Mouse (Mus musculus): ENCODE results near the gene Rps24.
"Not testable (repeated sequence)": the region's sequence is repeated elsewhere in the genome, so short reads cannot be mapped to it uniquely, and the experiment has no call there.

Gene Rps24

GRCm38 (mm10) chr14:24486773-24487227 is at the start of gene Rps24, which contains the start of gene Polr3a:
Gene Rps24 (plus strand): TSS chr14:24487125.
Gene Polr3a (minus strand): TSS chr14:24487058.
- DNase-seq (ENCODE audit: low read depth, low spot score) = peak; percentile 84

- DNase-seq (ENCODE audit: low read depth, low spot score) = not testable (repeated sequence)
Observed at GRCm38 (mm10) chr14:24443529-24443928, 43.4 kb upstream of the Rps24 start.

GRCm38 (mm10) chr14:24458191-24458590 is 28.7 kb upstream of the Rps24 start:
- no peak for DNase-seq (ENCODE audit: low read depth, low spot score)

- DNase-seq (ENCODE audit: low read depth, low spot score) = no peak
Observed at GRCm38 (mm10) chr14:24468806-24469205, 18.1 kb upstream of the Rps24 start.

- no peak for DNase-seq (ENCODE audit: low read depth, low spot score)
Observed at GRCm38 (mm10) chr14:24486241-24486767, 621 bp upstream of the Rps24 start.

DNA sequence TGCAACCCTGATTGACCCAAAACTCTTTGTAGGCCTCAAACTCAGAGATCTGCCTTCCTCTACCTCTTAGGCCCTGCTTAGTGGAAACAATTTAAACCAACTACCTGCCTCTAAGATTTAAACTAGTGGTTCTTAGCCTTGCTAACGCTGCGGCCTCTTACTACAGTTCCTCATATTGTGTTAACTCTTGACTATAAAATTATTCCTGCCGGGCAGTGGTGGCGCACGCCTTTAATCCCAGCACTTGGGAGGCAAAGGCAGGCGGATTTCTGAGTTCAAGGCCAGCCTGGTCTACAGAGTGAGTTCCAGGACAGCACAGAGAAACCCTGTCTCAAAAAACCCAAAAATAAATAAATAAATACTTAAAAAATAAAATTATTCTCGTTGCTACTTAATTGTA is 2.8 kb downstream of the Rps24 start:
- DNase-seq (ENCODE audit: low read depth, low spot score) = not testable (repeated sequence)

DNA sequence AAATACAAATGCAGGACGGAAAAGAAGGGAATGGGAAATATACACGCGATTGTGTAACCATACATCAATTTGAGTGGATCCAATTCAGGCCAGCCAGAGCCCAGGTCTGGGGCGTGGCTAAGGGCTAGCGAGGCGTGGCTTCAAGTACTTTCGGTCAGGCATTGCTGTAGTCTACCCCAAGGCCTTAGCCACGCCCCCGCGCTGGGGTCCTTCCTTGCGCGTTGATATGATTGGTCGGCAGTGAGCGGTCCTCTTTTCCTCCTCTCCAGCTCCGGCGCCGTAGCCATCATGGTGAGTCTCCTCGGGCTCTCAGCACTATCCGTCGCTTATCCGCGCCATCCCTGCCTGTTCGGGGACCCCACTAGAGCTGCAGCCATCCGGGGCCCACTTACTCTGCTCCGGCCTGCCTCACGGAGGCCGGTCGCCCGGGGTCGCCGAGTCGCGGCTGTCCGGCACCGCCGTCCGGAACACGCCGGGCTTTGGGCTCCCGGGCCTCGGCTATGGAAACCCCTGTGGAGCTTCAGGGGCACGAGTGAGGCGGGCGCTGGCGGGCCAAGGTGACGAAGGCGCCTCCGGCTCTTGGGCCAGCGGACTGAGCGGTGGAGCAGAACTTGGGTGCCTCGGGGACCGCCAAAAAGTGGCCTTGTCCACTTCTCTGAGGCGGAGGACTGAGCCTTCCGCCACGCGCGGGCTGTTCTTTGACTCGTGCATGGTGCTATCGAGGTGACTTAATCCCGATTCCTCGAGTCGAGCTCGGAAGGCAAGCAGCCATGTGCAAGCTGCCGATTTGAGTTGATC is 3.7 kb downstream of the Rps24 start:
- DNase-seq (ENCODE audit: low read depth, low spot score) = peak; percentile 92

GRCm38 (mm10) chr14:24491266-24491981 is 4.5 kb downstream of the Rps24 start:
- no peak for DNase-seq (ENCODE audit: low read depth, low spot score)

GRCm38 (mm10) chr14:24493256-24493655 is 6.3 kb downstream of the Rps24 start:
- DNase-seq (ENCODE audit: low read depth, low spot score) = no peak

DNA sequence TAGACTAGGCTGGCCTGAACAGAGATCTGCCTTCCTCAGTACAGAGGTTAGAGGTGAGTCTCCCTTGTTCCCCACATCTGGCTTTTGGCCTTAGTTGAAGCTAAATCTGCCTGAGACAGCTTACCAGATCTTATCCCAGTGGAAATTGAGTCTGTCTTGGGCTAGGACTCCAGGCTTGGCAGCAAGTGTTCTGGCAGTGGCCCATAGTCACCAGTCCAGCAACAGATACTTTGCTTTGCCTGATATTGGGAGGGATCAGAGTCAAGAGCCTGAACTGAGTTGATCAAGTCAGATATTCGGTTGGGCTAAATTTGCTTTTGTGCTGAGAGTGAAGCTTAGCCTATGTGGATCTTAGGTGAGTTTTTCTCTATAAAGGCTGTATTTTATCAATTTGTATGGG is 9.6 kb downstream of the Rps24 start:
- DNase-seq (ENCODE audit: low read depth, low spot score) = no peak

GRCm38 (mm10) chr14:24497443-24497842 is 10.5 kb downstream of the Rps24 start:
- DNase-seq (ENCODE audit: low read depth, low spot score) = no peak

DNA sequence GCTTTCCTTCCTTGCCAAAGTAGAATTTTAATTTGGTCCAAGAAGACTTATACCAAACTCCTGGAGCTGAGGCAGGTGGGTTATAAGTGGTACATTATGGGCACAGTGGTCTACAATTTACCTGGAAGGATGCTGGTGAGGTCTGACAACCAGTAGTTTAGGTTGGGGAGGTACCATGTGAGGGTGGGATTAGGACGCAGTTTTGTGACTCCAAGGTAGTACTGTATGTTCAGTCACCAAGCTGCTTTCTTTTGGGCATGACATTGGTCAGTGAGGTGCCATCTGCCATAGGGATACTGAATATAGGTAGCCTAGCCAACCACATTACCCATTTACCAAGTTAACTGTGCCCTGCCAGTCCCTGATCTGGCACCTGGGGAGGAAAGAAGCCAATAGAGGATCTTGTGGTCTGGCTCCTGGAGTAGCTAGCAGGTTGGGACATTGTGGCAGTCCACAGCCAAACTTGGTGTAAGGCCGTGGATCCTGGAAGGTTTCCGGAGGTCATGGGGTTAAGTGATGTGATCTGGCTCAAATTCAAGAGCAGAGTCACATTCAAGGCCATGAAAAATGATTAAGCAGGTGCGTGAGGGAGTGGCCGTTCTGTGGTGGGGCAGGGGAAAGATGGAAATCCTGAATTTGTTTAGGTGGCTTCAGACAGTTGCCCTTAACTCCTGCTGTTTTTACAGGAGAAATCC is 11.8 kb downstream of the Rps24 start:
- DNase-seq (ENCODE audit: low read depth, low spot score) = no peak

DNA sequence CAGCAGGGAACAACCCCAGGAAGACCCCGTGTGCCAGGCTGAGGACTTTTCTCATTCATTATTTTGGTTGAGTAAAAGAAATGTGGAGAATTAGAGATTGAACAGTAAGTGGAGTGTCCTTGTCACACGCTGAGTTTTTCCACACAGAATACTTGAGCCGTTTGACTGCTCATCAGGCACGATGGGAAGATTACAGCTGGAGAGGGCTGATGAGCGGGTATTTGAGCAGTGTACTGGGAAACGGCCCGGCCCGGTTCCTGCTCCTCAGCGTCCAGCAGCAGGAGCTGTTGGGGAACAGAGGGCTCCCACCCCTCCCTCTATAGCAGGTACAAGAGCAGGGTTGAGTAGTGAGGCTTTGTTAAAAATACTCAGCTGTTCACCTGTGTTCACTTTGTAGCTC is 12.6 kb downstream of the Rps24 start:
- no peak for DNase-seq (ENCODE audit: low read depth, low spot score)

DNA sequence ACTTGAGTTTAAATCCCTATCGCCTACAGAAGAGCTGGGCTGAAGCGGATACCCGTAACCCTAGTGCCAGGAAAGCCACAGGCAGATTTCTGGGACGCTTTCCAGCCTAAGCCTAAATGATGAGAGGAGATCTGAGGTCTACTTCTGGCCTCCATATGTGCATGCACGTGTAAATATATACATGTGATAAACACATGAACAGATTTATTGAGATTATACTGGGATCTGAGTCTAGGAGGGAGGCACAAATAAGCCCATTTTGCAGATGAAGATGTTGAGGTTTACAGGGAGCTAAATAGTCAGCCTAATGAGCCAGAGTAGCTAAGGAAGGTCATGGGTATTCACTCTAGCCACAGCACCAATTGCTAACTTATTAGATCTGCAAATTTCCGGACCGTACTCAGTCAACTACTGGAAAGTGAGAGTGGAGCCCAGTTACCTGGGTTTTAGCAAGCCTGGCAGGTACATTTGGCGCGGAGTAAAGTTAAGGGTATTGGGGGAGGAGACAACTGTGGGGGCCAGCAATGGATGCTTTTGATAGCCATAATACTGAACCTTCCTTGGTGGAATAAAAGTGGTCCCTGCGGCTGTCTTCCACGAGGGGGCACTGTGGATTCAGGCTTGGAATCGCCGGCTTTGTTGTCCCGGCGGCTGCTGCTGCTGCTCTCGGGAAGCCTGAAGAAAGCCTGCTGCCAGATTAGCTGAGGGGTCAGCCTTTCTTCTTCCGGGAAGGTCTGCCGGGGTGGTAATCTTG is 13.3 kb downstream of the Rps24 start:
- peak; percentile 90 for DNase-seq (ENCODE audit: low read depth, low spot score)

GRCm38 (mm10) chr14:24500845-24501186 is 13.9 kb downstream of the Rps24 start:
- no peak for DNase-seq (ENCODE audit: low read depth, low spot score)

DNA sequence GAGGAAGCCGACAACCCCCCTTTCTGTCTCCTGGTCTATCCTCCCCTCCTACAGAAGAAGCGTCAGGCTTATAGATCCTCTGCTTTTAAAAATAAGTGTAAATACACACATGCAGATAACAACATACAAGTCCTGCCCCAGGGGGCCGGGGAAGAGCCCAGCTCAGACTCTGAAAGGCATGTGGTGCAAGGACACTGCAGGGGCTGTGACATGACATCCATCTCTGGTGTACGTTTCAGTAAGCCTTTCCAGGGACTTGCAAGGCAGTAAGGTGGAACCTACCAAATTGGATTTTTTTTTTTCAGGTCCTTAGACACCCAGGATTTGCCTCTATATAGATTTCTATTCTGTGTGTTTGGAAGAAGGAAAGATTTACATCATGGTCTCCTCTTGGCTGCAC is 14.3 kb downstream of the Rps24 start:
- no peak for DNase-seq (ENCODE audit: low read depth, low spot score)

GRCm38 (mm10) chr14:24507452-24508069 is 20.6 kb downstream of the Rps24 start:
- DNase-seq (ENCODE audit: low read depth, low spot score) = no peak

- DNase-seq (ENCODE audit: low read depth, low spot score) = no peak
Observed at GRCm38 (mm10) chr14:24508070-24508773, 21.3 kb downstream of the Rps24 start.

DNA sequence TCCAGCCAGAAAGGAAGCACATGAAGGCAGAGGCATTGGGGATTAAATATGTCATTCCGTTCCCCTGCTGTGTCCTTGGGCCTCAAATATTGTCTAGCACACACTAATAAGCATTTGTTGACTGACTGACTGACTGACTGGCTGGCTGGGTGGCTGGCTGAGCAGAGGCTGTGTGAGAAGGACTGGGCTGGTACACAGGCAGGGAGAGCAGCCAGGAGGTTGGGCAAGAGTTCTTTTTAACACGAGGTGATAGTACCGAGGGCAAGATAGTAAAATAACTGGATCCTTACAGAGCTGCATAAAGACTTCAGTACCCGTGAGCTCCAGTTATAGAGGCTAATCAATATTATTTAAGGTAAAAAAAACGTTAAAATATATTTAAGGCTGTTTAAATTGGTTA is 22.6 kb downstream of the Rps24 start:
- no peak for DNase-seq (ENCODE audit: low read depth, low spot score)

- no peak for DNase-seq (ENCODE audit: low read depth, low spot score)
Observed at GRCm38 (mm10) chr14:24510218-24510617, 23.3 kb downstream of the Rps24 start.

Measured in retina, postnatal 7 days (tissue).